Mouse (Mus musculus) forebrain, embryonic 16.5 days (tissue): ENCODE measurements around the gene Nr1d1. TPM values are rescaled to one million over a fixed set of nuclear protein-coding genes. Genes with fewer than 3 reads are reported as not detected.

ENCODE experiments used
- ATAC-seq: fragments of 200-750 bp; cut with Nextera tagmentation; 2 replicates; pipeline ENCODE4 v1.8.0; 2017; ENCODE audit warnings: mild to moderate bottlenecking, moderate library complexity
- H3K27ac ChIP-seq: fragments of 300-500 bp; sonication (generic); 2 replicates; pipeline ENCODE4 v1.5.1; 2014; ENCODE audit warnings: low read length, control low read depth
- H3K27me3 ChIP-seq: fragments of 300-500 bp; sonication (generic); replicated peaks from 2 replicates; pipeline ENCODE4 v1.6.1; 2014; ENCODE audit warnings: low read length; ENCODE audit not compliant: control insufficient read depth, insufficient read depth
- H3K36me3 ChIP-seq: fragments of 300-500 bp; sonication (generic); 2 replicates; pipeline ENCODE4 v1.6.1; 2014; ENCODE audit not compliant: control insufficient read depth, insufficient read depth
- H3K4me1 ChIP-seq: fragments of 300-500 bp; sonication (generic); replicated peaks from 2 replicates; pipeline ENCODE4 v1.6.1; 2014; ENCODE audit warnings: low read length; ENCODE audit not compliant: control insufficient read depth, insufficient read depth
- H3K4me2 ChIP-seq: fragments of 300-500 bp; sonication (generic); 2 replicates; pipeline ENCODE4 v1.6.1; 2014; ENCODE audit warnings: mild to moderate bottlenecking, low read length, control low read depth
- H3K4me3 ChIP-seq: fragments of 300-500 bp; sonication (generic); replicated peaks from 2 replicates; pipeline ENCODE4 v1.5.1; 2014; ENCODE audit warnings: mild to moderate bottlenecking, low read length, control low read depth
- H3K9ac ChIP-seq: fragments of 300-500 bp; sonication (generic); replicated peaks from 2 replicates; pipeline ENCODE4 v1.6.1; 2014; ENCODE audit warnings: low read depth, low read length, control low read depth
- H3K9me3 ChIP-seq: fragments of 300-500 bp; sonication (generic); 2 replicates; pipeline ENCODE4 v1.6.1; 2016; ENCODE audit warnings: low read length; ENCODE audit not compliant: control insufficient read depth
- WGBS: fragments of 180-500 bp; shearing (Covaris S2); extraction: QIAGEN DNeasy Blood & Tissue Kit; methylation state at CpG from one replicate; pipeline ENCODE4 v1.1.7; 2014; 5-methylcytosine and 5-hydroxymethylcytosine counted together
- polyA plus RNA-seq: library from polyadenylated mRNA; unstranded; fragments of >200 nt; fragmentation: Nextera tagmentation; extraction: Ambion mirVana; gene quantifications from 2 replicates; pipeline ENCODE4 v1.2.1, GENCODE M21; 2015

The Nr1d1 gene
- polyA plus RNA-seq, 1 experiment from 2014 or later, result 4.0 TPM

DNA sequence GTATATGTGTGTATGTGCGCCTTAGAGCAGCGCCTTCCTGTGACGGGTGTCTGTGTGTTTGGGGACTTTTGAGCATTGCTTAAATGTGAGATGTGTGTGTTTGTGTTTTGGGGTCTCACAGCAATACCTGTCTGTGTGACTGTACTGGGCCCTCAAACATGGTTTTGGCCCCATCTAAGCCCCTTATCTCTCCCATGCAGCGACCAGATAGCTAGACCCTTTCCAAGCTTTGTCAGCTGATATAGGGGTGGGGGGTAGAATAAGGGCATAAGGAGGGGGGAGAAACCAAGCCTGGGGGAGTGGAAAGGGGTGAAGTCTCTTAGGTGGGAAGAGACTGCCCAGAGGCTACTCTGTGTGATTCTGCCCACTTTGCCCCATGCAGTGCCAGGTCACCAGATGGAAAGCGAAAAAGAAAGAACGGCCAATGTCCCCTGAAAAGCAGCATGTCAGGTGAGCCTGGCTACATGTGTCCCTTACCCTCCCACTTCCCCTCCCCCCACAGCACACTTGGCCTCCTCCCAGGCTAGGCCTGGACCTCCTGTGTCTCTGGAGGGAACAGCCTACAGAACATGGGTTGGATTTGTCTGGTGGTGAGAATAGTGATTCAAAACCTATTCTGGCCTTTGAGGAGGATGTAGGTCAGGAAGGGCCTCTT, 19.3 kb downstream of the Nr1d1 start:
- Histone ChIP-seq H3K4me3 (no peak overlapping the region), H3K4me2 (no peak overlapping the region), H3K36me3 (peaks cover 20% of the 10 kb centered on the region), H3K27ac (no peak overlapping the region), H3K4me1 (peaks cover 36% of the 10 kb centered on the region), H3K9ac (no peak overlapping the region), H3K9me3 (no peaks in the 10 kb centered on the region), H3K27me3 (no peaks in the 10 kb centered on the region)
- ATAC-seq, result no peak
- WGBS, result 94% methylated on average over 6 of the region's 6 CpGs

DNA sequence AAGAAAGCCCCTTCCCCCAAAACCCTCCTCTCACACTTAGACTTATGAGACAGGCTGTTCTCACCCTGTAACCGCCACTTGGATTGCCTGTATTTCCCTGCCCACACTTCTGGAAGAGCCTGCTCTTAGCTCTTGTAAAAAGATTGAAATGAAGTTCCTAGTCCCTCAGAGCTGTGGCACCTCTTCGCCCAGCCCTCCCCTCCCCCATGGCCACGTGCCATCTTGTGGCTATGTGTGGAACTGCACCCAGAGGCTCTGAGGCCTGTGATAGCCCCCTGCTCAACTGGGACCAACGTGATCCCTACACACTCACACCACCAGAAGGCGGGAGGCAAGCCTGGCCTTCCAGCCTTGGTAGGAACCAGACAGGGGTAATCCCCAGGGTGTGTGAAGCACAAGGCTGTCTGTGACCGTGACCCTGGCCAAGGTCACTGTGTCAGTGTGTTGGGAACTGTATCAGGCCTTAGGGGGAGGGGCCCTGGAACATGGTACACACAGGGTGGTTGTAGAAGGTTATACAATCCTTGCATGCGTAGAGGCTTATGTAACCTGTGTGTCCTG, 20.4 kb downstream of the Nr1d1 start:
- Histone ChIP-seq H3K36me3 (peaks cover 15% of the 10 kb centered on the region), H3K27ac (no peak overlapping the region), H3K4me1 (peaks cover 48% of the 10 kb centered on the region), H3K4me3 (no peak overlapping the region), H3K9ac (no peak overlapping the region), H3K27me3 (no peaks in the 10 kb centered on the region), H3K9me3 (no peaks in the 10 kb centered on the region), H3K4me2 (no peak overlapping the region)
- peak; percentile 23; the same call in 1 of the 2 replicates for ATAC-seq
- 22% methylated on average over 7 of the region's 7 CpGs for WGBS

DNA sequence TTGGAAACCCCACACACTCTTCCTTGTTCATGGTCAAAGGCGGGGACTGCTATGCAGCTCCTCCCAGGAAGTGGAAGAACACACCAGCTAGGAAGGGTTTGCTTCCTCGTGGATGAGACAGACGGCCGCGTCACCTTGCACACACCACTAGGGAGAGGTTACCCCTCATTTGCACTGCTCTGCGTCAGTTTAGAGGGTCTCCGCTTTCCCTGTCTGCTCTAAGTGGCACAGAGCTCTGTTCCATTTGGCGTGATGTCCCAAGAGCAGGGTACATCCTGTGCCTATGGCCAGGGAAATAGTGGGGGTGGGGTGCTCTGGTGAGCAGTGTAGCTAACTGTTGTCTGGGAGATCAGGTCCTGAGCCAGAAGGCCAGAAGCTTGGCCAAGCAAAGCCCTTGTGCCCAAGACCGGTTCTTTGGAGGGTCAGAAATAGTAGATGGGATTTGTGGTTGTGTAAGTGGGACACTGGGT, 20.9 kb downstream of the Nr1d1 start:
- H3K9me3 ChIP-seq, result no peaks in the 10 kb centered on the region
- H3K4me1 ChIP-seq, result peaks cover 53% of the 10 kb centered on the region
- WGBS, result 77% methylated on average over 9 of the region's 9 CpGs
- no peak for ATAC-seq
- no peak overlapping the region for H3K4me2 ChIP-seq
- H3K27me3 ChIP-seq, result no peaks in the 10 kb centered on the region
- H3K9ac ChIP-seq, result 0 out of 2 replicates have a peak overlapping the region, but pooled peaks have one; percentile 29
- H3K27ac ChIP-seq, result no peak overlapping the region
- no peak overlapping the region for H3K4me3 ChIP-seq
- peaks cover 15% of the 10 kb centered on the region for H3K36me3 ChIP-seq

DNA sequence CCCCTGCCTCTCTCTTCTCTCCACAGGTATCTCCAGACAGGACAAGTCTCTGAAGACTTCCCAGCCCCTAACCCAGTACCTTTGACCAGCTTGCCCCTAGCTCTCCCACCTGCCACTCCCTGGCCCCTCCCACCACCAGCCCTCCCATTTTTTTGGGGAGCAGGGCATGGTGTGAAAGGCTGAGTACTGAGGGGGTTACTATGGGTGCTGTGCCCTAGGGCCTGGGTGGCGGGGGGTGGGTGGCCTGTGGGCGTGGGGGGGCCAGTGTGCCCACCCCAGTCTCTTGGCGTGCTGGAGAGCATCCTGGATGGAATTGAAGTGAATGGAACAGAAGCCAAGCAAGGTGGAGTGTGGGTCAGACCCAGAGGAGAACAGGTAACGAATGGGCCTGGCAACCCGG, 21.9 kb downstream of the Nr1d1 start:
- Histone ChIP-seq H3K27me3 (no peaks in the 10 kb centered on the region), H3K4me2 (no peak overlapping the region), H3K9ac (no peak overlapping the region), H3K4me1 (peaks cover 62% of the 10 kb centered on the region), H3K27ac (no peak overlapping the region), H3K9me3 (no peaks in the 10 kb centered on the region), H3K36me3 (peaks cover 15% of the 10 kb centered on the region), H3K4me3 (no peak overlapping the region)
- no peak for ATAC-seq
- WGBS, result 87% methylated on average over 5 of the region's 5 CpGs

DNA sequence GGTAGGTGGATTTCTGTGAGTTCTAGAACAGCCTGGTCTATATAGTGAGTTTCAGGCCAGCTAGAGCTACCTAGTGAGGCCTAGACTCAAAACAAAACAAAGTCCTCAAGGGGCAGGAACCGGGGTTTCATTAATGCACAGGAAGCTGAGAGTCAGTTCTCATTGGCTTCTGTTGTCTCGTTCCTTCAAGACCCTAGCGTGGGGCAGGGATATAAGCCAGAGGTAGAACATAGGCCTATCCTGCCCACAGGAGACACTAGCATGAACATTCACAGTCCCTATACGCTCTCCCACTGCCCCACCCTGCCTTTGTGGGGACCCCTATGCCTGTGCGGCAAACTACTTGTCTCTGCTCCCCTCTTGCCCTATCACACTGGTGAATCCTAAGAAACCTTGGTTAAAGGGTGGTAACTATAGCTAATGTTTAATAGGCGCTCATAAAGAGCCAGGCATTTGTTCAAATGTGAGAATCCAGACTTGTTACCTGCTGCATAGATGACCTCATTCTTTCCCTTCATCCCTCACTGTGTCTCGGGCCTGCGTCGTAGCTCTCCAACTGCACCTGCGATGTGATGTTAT, 22.5 kb downstream of the Nr1d1 start:
- Histone ChIP-seq H3K27me3 (no peaks in the 10 kb centered on the region), H3K4me3 (no peak overlapping the region), H3K9me3 (no peaks in the 10 kb centered on the region), H3K27ac (no peak overlapping the region; the same call in 1 of the 2 replicates), H3K4me1 (peaks cover 68% of the 10 kb centered on the region), H3K9ac (no peak overlapping the region; the same call in 1 of the 2 replicates), H3K36me3 (peaks cover 15% of the 10 kb centered on the region), H3K4me2 (no peak overlapping the region)
- no peak for ATAC-seq
- 87% methylated on average over 10 of the region's 10 CpGs for WGBS

DNA sequence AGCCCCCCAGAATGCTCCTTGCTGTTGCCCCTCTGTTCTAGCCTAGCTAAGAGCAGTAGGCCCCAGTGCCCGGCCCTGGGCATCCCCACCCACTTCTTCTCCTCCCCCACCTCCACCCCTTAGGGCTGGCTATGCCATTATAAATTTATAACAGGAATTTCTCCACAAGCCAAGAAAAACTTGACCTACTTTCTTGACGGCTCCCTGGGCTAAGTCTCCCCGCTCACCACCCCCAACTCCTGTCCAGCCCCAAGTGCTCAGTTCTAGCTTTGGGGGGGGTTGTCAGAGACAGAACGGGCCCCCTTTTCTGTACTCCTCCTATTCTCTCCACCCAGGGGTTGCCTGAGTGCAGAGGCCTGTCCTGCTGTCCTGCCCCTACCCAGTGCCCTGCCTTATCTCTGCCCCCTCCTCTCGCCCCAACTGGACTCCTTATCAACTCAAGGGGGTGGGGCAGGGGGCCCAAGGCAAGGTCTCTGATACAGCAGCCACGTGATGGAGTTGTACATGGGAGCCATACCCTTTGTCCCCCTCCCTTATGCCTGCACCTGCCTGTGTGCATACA, 23.8 kb downstream of the Nr1d1 start:
- Histone ChIP-seq H3K36me3 (peaks cover 15% of the 10 kb centered on the region), H3K27ac (peak overlapping the region; percentile 100), H3K4me1 (peaks cover 80% of the 10 kb centered on the region), H3K9me3 (no peaks in the 10 kb centered on the region), H3K27me3 (no peaks in the 10 kb centered on the region), H3K4me2 (peak overlapping the region; percentile 64), H3K4me3 (peak overlapping the region; percentile 25; the same call in 1 of the 2 replicates), H3K9ac (peak overlapping the region; percentile 68)
- 13% methylated on average over 6 of the region's 6 CpGs for WGBS
- ATAC-seq, result no peak

DNA sequence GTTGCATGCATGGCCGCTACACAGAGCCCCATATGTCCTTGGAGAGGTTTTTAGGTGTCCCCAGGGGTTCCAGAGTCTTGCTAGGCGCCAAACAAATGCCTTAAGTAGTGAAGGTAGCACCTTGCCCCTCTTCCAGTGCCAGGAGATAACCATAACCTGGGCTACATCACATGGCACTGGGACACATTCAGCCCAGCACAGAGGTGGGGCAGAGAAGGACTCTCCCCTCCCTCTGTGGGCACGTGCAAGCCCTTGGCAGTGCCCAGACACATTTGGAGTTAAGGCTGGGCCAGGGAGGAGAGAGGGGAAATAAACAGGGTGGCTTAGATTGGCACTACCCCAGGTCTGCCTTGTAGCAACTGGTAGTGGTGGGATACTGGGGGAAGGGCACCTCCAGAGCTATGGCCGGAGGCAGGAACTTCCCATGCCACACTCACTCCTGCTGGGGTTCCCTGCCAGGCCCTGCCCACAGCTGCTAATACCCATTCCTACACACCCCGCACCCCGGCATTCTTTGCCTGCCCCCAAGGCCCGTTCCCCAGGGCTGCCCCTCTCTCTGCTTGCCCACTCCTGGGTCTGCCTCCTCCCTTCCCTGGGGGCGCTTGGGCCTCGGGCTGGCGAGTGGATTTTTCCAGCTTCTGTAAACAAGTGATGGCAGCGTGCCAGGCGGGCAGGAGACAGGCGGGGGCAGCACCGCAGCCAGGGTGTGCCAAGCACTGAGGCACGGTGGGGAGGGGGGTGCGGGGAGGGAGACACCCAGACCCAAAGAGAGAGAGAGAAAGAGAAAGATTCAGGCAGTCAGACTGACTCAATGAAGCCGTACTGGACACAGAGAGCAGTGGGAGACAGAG, 24.6 kb downstream of the Nr1d1 start:
- peak; percentile 34 for ATAC-seq
- Histone ChIP-seq H3K9ac (peak overlapping the region; percentile 68), H3K9me3 (no peaks in the 10 kb centered on the region), H3K4me2 (peak overlapping the region; percentile 64), H3K36me3 (peaks cover 11% of the 10 kb centered on the region), H3K4me3 (peak overlapping the region; percentile 25), H3K27me3 (no peaks in the 10 kb centered on the region), H3K27ac (peak overlapping the region; percentile 100), H3K4me1 (peaks cover 85% of the 10 kb centered on the region)
- WGBS, result 8% methylated on average over 16 of the region's 17 CpGs

DNA sequence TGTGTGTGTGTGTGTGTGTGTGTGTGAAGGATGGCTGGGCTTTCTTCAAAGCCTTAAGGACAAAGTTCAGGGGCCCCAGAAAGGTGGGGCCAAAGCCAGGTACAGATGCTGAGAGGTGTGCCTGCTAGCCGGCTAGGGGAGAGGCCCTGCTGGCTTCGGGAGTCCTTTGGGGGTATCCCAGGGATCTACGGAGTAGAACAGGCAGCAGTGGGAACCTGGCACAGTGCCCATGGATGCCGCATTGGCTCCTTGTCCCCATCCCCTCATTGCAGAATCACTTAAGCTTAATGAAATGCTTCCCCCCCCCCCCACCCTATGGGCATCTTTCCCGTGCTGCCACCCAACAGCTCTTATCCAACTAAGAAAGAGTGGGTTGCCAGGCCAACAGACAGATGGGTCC, 25.4 kb downstream of the Nr1d1 start:
- 0% methylated on average over 5 of the region's 5 CpGs for WGBS
- Histone ChIP-seq H3K27me3 (no peaks in the 10 kb centered on the region), H3K27ac (peak overlapping the region; percentile 100), H3K4me2 (peak overlapping the region; percentile 64), H3K4me1 (peaks cover 88% of the 10 kb centered on the region), H3K9me3 (no peaks in the 10 kb centered on the region), H3K36me3 (peaks cover 11% of the 10 kb centered on the region), H3K9ac (peak overlapping the region; percentile 68), H3K4me3 (peak overlapping the region; percentile 36)
- peak; percentile 35 for ATAC-seq
